Mouse (Mus musculus) cerebellum, postnatal 10 days (tissue): Measurements from ENCODE around the gene Sdr39u1.

Experiments
- DNase-seq, 2 experiments: peaks; one replicate each; pipeline ENCODE4 v3.0.0; 2021; ENCODE audit warnings: mixed read lengths in 2 of 2

Gene Sdr39u1

DNA sequence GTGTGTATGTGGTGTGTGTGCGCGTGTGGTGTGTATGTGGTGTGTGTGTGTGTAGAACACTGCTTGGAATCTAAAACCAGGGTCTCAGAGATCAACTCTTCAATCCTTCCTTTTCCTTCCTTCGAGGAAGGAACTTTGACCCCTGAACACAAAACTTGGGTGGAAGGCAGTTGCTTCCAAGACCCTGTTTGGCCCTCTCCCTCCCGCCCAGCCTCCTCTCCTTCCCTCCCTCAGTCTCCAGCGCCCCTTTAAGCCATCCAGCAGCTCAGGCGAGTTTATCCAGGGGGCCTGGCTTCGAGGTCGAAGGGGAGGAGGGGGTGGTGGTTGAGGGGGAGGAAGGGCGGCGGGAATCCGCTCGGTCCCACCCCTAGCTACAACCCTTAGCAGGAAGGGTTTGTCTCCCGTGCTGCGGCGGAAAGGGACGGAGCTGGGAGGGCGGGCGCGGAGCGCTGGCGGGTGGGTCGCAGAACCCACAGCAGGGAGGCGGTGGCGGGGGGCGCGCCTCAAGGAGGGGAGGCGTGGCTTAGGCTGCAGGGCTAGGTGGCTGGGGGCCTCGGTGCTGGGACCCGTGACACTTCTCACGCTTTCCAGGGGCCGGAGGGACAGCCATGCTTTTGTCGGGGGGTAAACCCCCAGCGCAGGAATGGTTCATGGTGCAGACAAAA is 46.3 kb downstream of the Sdr39u1 start, which contains the start of gene Nynrin:
Nynrin (plus strand) TSS at position 390 of the 665 bp plus-strand sequence.
- DNase-seq, result peak; percentile 66 to 78

DNA sequence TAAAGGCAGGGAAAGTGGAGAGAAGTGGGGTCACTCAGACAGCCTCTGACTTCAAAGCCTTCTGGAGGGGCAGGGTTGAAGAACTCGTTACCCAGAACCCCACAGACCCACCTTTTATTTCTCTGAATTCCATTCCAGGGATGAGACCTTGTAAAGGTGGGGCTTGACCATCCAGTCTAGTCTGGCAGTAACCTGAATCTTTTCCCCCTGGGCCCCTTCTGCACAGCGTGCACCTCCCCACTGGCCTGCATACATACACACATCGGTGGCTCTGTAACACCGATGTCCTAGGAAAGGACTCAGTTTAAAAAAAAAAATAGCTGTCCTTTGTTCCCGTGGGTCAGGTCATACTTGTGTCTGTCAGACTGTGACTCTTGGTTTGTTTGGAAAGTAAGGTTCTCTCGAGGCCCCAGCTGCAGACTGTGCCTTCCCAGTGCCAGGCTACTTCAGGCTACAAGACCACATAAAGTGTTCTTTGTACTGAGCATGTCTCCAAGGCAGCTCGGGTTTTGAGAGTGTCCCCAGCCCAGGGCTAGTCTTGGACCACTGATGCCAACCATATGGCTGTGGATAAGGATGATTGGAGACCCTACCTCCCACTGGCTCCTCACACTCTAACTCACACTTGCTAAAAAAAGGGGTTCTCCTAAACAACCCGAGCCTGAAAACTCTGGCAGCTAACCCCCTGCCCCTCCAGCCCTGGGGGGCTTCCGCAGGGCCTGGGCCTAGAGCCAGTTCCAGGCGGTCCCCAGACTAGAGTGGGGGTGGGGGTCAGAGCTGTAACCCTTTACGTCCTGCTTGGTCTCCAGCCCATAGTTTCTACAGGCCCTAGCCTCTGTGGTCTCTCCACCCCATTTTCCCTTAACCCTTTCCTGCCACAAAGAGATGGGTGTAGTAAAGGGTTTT is 47.2 kb downstream of the Sdr39u1 start:
- DNase-seq, result peak; percentile 71 to 79

DNA sequence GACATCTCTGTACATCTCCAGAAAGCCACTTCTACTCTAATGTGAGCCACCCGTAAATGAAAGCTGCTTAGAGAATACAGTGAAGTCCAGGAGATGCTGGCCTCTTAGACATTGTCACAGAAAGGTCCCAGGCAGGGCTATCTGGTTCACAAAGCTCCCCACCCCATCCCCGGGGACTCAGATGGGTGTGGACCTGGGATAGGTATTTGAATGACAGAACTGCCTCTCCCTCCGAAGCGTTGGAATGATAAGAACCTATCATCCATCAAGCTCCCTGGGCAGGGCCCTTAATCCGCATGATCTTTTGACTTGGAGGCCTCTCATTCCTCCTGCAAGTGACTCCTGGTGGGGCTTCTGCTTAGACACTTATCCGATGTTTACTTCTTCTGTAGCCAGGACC is 49.2 kb downstream of the Sdr39u1 start:
- no peak for DNase-seq
